Mouse (Mus musculus): ENCODE results near the gene 4930432M17Rik.

DNA sequence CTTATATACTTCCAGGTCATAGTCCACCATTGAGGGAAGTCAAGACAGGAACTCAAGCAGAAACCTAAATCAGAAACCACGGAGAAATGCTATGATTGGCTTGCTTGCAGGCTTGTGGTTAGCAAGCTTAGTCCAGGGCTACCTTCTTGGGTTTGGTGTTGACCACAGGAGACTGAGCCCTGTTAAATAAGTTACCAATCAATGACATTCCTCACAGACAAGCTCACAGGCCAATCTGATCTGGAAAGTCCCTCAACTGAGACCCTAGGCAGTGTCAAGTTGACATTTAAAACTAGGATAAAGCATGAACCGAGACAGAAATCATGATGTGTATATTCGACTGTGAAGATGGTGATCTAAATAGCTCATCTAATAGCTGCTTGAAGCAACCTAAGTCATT is 35.6 kb upstream of the 4930432M17Rik start:
- TF ChIP-seq CTCF (IDR thresholded peaks at IDR 0.05; ENCODE audit: low read depth, low read length) (no peak), GATA1 (IDR thresholded peaks at IDR 0.05; ENCODE audit: borderline replicate concordance, low read length) (no peak), TAL1 (conservative IDR thresholded peaks at IDR 0.05; ENCODE audit: low read depth, low read length) (no peak), POLR2AphosphoS5 (IDR thresholded peaks at IDR 0.05; ENCODE audit: insufficient replicate concordance, low read depth, low read length) (no peak), GATA2 (IDR thresholded peaks at IDR 0.05; ENCODE audit: borderline replicate concordance, low read depth, low read length) (no peak)

Data from G1E (cell line).